Mouse (Mus musculus) cerebellum, adult 9-10 months (tissue): ENCODE results near the gene Fam184b.
A peak's percentile ranks its signal among the peaks of the same experiment; 100 is the strongest.
"Not testable (repeated sequence)": the region's sequence is repeated elsewhere in the genome, so short reads cannot be mapped to it uniquely, and the experiment has no call there.

Experiments
- DNase-seq: peaks from one replicate; pipeline ENCODE4 v3.0.0; 2022

Fam184b gene

GRCm38 (mm10) chr5:45638806-45639714 lies at the start of gene Fam184b:
Gene Fam184b (minus strand): TSS chr5:45639614.
- peak; percentile 82 for DNase-seq

GRCm38 (mm10) chr5:45689152-45689551 lies 49.7 kb upstream of the Fam184b start:
- no peak for DNase-seq

- DNase-seq: no peak
Measured at GRCm38 (mm10) chr5:45686223-45686622, 46.8 kb upstream of the Fam184b start.

- no peak for DNase-seq
Measured at GRCm38 (mm10) chr5:45685243-45685642, 45.8 kb upstream of the Fam184b start.

GRCm38 (mm10) chr5:45683388-45683787 lies 44.0 kb upstream of the Fam184b start:
- DNase-seq: no peak

- DNase-seq: no peak
Measured at GRCm38 (mm10) chr5:45679955-45680354, 40.5 kb upstream of the Fam184b start.

- DNase-seq: no peak
Measured at GRCm38 (mm10) chr5:45677639-45678038, 38.2 kb upstream of the Fam184b start.

- no peak for DNase-seq
Measured at GRCm38 (mm10) chr5:45675032-45675431, 35.6 kb upstream of the Fam184b start.

GRCm38 (mm10) chr5:45670894-45671494 lies 31.6 kb upstream of the Fam184b start:
- no peak for DNase-seq

- DNase-seq: no peak
Measured at GRCm38 (mm10) chr5:45670280-45670670, 30.9 kb upstream of the Fam184b start.

- peak; percentile 98 for DNase-seq
Measured at GRCm38 (mm10) chr5:45669598-45670279, 30.3 kb upstream of the Fam184b start, which contains the start of gene Ncapg. Gene Ncapg (plus strand): TSS chr5:45669919.

- DNase-seq: no peak
Measured at GRCm38 (mm10) chr5:45669234-45669597, 29.8 kb upstream of the Fam184b start.

- no peak for DNase-seq
Measured at GRCm38 (mm10) chr5:45668831-45669230, 29.4 kb upstream of the Fam184b start.

GRCm38 (mm10) chr5:45668324-45668723 lies 28.9 kb upstream of the Fam184b start:
- peak; percentile 81 for DNase-seq

GRCm38 (mm10) chr5:45658406-45658805 lies 19.0 kb upstream of the Fam184b start:
- DNase-seq: not testable (repeated sequence)

- DNase-seq: no peak
Measured at GRCm38 (mm10) chr5:45651026-45651703, 11.8 kb upstream of the Fam184b start.

GRCm38 (mm10) chr5:45639715-45640092 lies 290 bp upstream of the Fam184b start:
- peak; percentile 45 for DNase-seq

- peak; percentile 63 for DNase-seq
Measured at GRCm38 (mm10) chr5:45638378-45638777, 1.0 kb downstream of the Fam184b start.

- no peak for DNase-seq
Measured at GRCm38 (mm10) chr5:45629470-45629869, 9.9 kb downstream of the Fam184b start.

- peak; percentile 78 for DNase-seq
Measured at GRCm38 (mm10) chr5:45627771-45628170, 11.6 kb downstream of the Fam184b start.

- DNase-seq: no peak
Measured at GRCm38 (mm10) chr5:45621511-45621910, 17.9 kb downstream of the Fam184b start.

GRCm38 (mm10) chr5:45599056-45599455 lies 40.4 kb downstream of the Fam184b start:
- DNase-seq: no peak
